In the genomic region with DNA sequence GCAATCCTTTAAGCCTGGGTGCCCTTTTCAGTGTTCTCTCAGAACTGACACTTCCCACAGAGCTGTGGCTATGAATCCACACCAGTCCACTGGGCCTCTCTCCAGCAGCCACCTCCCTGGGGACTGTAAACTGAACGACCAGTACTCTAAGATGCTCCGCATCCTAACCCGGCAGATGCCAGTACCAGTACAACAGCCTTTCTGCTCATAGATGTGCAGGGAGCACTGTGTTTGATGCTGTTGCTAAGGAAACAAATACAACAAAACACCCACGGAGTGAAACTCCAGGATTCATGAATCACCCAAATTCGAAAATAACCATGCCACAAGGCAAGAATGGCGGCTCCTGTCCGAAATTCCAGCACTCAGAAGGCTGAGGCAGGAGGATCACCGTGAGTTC, we compare ENCODE assay signal across 12 mouse cellular contexts.
DNase-seq lines count a peak whose midpoint lies in the region; ATAC-seq lines count a peak whose summit lies in the region.
"Had no signal": no experiment of that assay in that cellular context is flagged by ENCODE, and none has a peak within 500 bp of the region (broad histone marks: within the 10 kb centered on the region; RNA-seq: fewer than 3 reads in every experiment).

No protein-coding gene starts in this region.

- no peak overlapping the region for H3K9ac ChIP-seq in liver, embryonic 11.5 days (ENCODE audit: low read depth, low read length)
- H3K9ac ChIP-seq: embryonic facial prominence, embryonic 13.5 days; liver, postnatal 0 days had no signal

- no peaks in the 10 kb centered on the region for H3K36me3 ChIP-seq in heart, embryonic 10.5 days
- no peaks in the 10 kb centered on the region for H3K36me3 ChIP-seq in liver, embryonic 11.5 days (ENCODE audit: control insufficient read depth, insufficient read depth, low read length)
- no peaks in the 10 kb centered on the region for H3K36me3 ChIP-seq in hindbrain, embryonic 10.5 days
- H3K36me3 ChIP-seq: embryonic facial prominence, embryonic 13.5 days; G1E had no signal

- WGBS in heart, embryonic 10.5 days = 83% methylated on average over 8 of the region's 8 CpGs
- WGBS in liver, embryonic 11.5 days = 85% methylated on average over 8 of the region's 8 CpGs
- 88% methylated on average over 8 of the region's 8 CpGs for WGBS in hindbrain, embryonic 10.5 days

- 0 out of 2 replicates have a peak overlapping the region, but pooled peaks have one; percentile 16 for H3K27ac ChIP-seq in heart, embryonic 10.5 days
- no peak overlapping the region for H3K27ac ChIP-seq in liver, embryonic 11.5 days (ENCODE audit: low read depth, low read length)
- H3K27ac ChIP-seq in hindbrain, embryonic 10.5 days = no peak overlapping the region
- H3K27ac ChIP-seq: embryonic facial prominence, embryonic 13.5 days had no signal

- peaks cover 18% of the 10 kb centered on the region for H3K4me1 ChIP-seq in heart, embryonic 10.5 days
- H3K4me1 ChIP-seq in liver, embryonic 11.5 days (replicated peaks; ENCODE audit: control insufficient read depth, insufficient read depth, low read length) = no peaks in the 10 kb centered on the region; the same call in 1 of the 2 replicates
- 0 out of 2 replicates have a peak, but pooled peaks cover 3% of the 10 kb centered on the region for H3K4me1 ChIP-seq in hindbrain, embryonic 10.5 days (replicated peaks)
- H3K4me1 ChIP-seq: embryonic facial prominence, embryonic 13.5 days had no signal

- DNase-seq in right cerebral cortex, adult 18-20 months = peak; percentile 70
- DNase-seq in right cerebral cortex, postnatal 14 days = no peak
- no peak for DNase-seq in heart, embryonic 10.5 days (ENCODE audit: low spot score)
- DNase-seq in left cerebral cortex, adult 18-20 months (ENCODE audit: low spot score in 2 of 2) = peak; percentile 42 to 62
- DNase-seq in testis, postnatal 10 days (ENCODE audit: low spot score) = peak; percentile 66
- DNase-seq in liver, embryonic 11.5 days (ENCODE audit: low spot score) = no peak
- DNase-seq in retina, embryonic 14.5 days (ENCODE audit: low spot score) = no peak
- DNase-seq in hindbrain, embryonic 10.5 days (ENCODE audit: low spot score) = no peak
- DNase-seq: kidney, postnatal 25 days; liver, postnatal 0 days had no signal

- H3K4me3 ChIP-seq in heart, embryonic 10.5 days = no peak overlapping the region
- H3K4me3 ChIP-seq in liver, embryonic 11.5 days (ENCODE audit: low read depth, low read length) = no peak overlapping the region
- no peak overlapping the region for H3K4me3 ChIP-seq in hindbrain, embryonic 10.5 days
- H3K4me3 ChIP-seq: embryonic facial prominence, embryonic 13.5 days had no signal

- no peaks in the 10 kb centered on the region for H3K9me3 ChIP-seq in heart, embryonic 10.5 days
- H3K9me3 ChIP-seq in liver, embryonic 11.5 days (ENCODE audit: control insufficient read depth, low read length) = no peaks in the 10 kb centered on the region
- H3K9me3 ChIP-seq in hindbrain, embryonic 10.5 days = no peaks in the 10 kb centered on the region
- H3K9me3 ChIP-seq: embryonic facial prominence, embryonic 13.5 days; G1E had no signal

- no peak for ATAC-seq in liver, embryonic 11.5 days (replicated peaks; ENCODE audit: low FRiP score)
- ATAC-seq: liver, postnatal 0 days had no signal

- H3K27me3 ChIP-seq in heart, embryonic 10.5 days (ENCODE audit: insufficient read depth, poor library complexity, severe bottlenecking) = no peaks in the 10 kb centered on the region
- no peaks in the 10 kb centered on the region for H3K27me3 ChIP-seq in liver, embryonic 11.5 days (replicated peaks; ENCODE audit: control insufficient read depth, insufficient read depth, low read length)
- no peaks in the 10 kb centered on the region for H3K27me3 ChIP-seq in hindbrain, embryonic 10.5 days (ENCODE audit: insufficient read depth, poor library complexity, severe bottlenecking)
- H3K27me3 ChIP-seq: embryonic facial prominence, embryonic 13.5 days had no signal

- no peak overlapping the region for H3K4me2 ChIP-seq in liver, embryonic 11.5 days
- H3K4me2 ChIP-seq: embryonic facial prominence, embryonic 13.5 days had no signal

Comparison
In these comparisons a context has a peak if more than half of its experiments do, and no peak if none do; other contexts are left out.
1. DNase-seq: peak in right cerebral cortex, adult 18-20 months (single experiment), left cerebral cortex, adult 18-20 months (2 of 2) and testis, postnatal 10 days (single experiment); none in right cerebral cortex, postnatal 14 days (single experiment), heart, embryonic 10.5 days (single experiment), liver, embryonic 11.5 days (single experiment), retina, embryonic 14.5 days (single experiment) and hindbrain, embryonic 10.5 days (single experiment).